Mouse (Mus musculus): Measurements from ENCODE around the gene Adgrg3. TPM values are rescaled to one million over a fixed set of nuclear protein-coding genes. Genes with fewer than 3 reads are reported as not detected.

Adgrg3 gene
- total RNA-seq (2021): 1 to 10 TPM in 1 of 2 experiments, under 1 TPM in 1; 0.96 to 1.4 TPM
- long read RNA-seq, experiment 1, partial matches to known transcripts: 1 of 4 reads
- long read RNA-seq, experiment 1, other reads (novel, unspliced or antisense): 3 of 4 reads
- long read RNA-seq, experiment 2, partial matches to known transcripts: 1 of 3 reads
- long read RNA-seq, experiment 2, other reads (novel, unspliced or antisense): 2 of 3 reads

DNA sequence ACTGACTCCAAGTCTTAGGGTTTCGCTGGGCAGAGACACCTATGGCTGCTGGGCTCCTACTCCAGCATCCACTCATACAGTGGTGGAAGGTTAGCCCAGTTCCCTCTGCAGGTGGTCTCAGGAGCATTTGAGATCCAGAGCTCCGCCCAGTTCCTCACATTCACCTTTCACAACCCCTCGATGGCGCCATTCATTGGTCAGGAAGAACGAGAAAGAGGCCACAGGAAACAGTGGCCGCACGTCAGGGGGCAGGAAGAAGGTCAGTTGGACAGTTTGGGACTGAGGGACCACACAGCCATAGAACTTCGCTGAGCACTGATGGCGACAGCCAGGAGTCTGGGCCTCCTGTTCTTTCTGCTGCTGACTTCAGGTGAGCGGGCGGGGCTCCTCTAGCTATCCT lies at the start of gene Adgrg3:
Adgrg3 (plus strand) TSS at position 242 of the 400 bp plus-strand sequence.
- no peak for DNase-seq (ENCODE audit: low spot score in 2 of 2)

DNA sequence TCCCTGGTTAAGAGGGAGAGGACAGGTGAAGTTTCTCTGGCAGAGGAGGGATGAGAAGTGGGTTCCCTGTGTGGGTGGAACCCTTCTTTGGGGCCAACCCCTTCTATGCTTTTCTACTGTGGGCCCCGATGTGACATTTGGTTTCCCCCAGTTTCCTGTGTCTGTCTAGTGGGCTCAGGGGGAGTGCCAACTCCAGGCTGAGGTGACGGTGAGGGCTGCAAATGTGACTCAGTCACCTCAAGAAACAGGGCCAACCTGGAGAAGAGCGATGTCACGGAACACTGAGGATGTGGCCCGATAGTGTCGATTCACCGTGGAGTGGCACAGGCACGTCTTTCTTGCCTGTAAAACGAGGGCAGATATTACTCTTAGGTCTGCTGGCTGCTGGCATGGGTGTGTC lies 44.2 kb upstream of the Adgrg3 start:
- no peak for DNase-seq (ENCODE audit: low spot score in 2 of 2)

DNA sequence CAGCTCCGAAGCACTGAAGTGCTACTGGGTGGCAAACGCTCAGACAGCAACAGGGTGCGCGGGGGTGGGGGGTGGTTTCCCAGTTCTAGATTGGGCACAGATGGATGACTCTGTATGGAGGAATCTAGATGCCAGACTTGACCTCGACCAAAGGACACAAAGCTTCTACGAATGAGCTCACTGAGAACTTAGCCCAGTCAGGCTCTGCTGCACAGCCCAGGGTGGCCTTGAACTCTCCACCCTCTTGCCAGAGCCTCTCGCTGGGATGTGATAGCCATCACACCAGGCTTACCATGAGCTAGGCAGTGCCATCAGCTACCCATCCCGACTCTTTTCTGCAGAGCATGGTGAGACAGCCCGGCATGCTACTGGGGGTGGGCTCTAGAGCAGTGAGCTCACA lies 43.7 kb upstream of the Adgrg3 start:
- no peak for DNase-seq (ENCODE audit: low spot score in 2 of 2)

DNA sequence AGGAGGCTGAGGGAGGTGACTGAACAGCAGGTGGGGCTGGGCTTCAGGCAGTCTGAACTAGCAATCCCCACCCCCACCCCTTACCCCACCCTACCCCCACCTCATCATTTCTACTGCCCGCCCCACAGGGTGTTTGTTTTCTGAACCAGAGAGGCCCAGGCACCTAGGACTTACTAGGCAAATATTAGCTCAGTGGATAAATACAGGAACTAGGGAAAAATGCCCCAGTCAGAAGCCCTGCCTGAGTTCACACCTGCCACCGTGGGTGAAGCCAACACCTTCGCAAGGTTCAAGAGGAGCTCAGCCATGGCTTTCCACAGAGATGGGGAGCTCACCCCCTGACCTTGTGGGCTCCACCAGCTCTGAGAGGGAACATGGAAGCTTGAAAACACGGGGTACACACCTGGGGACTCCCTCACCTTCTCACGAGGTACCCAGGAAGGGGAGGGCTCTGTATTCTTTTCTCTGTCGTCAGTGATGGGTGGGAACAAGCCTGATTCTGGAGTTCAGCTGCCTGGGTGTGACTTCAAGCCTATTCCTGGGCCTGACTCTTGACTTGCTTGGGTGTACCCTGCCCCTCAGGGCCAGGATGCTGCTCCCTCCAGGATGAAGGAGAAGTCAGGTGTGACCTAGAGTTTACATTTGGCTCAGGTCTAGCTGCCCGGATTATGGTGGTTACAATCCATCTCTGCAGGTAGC lies 42.9 kb upstream of the Adgrg3 start, which contains the start of gene Adgrg1:
Adgrg1 (plus strand) TSS at position 285 of the 699 bp plus-strand sequence.
- DNase-seq (ENCODE audit: low spot score in 2 of 2): no peak

DNA sequence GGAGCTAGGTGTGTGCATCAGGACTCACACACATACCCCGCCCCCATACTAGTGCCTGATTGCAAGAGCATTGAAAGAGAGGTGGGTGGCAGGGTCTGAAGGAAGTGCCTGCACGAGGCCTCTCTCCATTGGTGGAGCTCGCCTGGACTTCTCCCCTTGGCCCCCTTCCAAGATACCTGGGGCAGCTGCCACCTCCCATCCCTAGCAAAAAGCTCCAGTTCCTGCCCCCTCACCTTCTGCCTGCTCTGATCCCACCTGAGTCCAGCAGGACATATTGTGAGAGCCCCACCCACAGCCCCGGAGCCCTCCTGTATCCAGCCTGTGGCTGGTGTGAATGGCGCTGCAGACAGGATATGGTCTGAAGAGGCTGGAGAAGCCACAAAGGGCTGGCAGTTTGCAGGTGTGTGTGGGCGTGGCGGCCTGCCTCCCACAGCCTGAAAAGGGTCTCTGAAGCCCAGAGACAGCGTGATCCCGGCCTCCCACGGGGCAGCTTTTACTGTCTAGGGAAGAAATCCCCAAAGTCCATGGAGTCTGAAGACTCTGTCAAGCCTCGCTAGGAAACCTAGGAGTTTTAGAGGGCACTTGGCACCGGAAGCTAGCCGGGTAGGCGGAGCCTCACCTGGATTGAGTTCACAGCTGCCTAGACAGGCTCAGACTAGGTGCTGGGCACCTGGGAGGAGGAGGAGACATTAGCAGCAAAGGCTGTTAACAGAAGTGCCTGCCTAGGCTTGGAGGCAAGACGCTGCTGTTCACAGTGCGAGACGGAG lies 40.7 kb upstream of the Adgrg3 start:
- no peak for DNase-seq (ENCODE audit: low spot score in 2 of 2)

DNA sequence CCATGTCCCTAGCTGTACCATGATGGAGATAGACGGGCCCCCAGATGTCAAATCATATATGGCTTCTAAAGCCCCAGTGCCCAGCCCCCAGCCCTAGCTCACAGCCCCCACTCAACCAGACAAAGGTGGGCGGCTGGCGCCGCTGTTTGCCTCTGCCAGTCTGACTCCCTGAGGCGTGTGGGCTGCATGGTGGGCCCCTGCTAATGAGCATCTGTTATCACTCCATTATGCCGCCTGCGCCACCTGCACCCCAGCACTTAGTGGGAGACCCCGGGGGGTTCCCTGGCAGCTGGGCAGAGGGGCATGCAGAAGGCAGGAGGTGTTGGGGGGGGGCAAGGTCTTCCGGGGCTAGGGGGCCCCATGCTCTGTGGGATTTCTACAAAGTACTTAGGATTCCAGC lies 39.4 kb upstream of the Adgrg3 start:
- DNase-seq (ENCODE audit: low spot score in 2 of 2): no peak

DNA sequence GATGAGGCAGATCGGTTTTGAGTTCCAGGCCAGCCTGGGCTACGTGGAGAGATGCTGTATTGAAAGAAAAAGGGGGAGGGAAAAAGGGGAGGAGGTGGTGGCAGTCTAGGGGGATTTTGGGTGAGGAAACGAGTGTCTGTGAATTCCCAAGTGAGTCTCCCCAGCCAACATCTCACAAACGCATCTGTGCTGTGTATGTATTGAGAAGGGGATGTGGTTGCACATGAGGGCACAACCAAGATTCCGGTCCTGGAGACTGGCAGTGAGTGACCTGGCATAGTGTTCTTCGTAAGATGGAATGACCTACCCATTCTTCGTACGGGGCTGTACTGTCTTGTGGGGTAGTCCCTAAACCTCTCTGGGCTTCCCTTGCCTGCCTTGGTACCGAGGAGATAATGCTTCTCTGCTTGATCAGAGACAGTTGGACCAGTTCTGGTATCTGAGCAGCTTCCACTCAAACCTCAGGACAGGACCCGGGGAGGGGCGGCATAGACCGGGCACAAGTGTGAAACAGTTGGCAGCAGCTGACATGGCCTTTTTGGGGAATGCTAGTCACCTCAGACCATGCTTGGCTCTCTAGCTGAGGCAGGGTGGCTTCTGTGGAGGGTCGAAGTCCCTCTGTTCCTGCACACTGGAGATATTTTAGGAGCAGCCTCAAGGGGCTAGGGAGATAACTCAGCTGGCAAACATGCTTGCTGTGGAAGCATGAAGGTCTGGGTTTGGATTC lies 38.7 kb upstream of the Adgrg3 start:
- DNase-seq (ENCODE audit: low spot score in 2 of 2): no peak

DNA sequence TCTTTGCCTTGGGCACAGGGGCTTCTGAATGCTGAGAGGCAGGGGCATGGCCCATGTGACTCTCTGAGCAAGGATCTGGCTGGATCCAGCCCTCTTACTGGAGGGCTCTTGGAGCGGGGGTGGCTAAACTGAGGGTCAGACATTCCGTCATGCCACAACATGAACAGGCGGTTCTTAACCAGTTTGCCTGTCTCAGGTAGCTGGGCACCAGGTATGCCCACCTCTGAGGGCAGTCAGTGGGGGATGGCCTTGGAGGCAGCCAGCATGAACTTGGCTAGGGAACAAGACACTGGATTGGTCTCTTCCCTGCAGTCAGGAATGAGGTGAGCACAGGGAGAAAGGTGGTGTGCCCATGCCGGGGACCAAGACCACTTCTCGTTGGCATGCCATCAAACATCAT lies 37.3 kb upstream of the Adgrg3 start:
- DNase-seq (ENCODE audit: low spot score in 2 of 2): no peak

DNA sequence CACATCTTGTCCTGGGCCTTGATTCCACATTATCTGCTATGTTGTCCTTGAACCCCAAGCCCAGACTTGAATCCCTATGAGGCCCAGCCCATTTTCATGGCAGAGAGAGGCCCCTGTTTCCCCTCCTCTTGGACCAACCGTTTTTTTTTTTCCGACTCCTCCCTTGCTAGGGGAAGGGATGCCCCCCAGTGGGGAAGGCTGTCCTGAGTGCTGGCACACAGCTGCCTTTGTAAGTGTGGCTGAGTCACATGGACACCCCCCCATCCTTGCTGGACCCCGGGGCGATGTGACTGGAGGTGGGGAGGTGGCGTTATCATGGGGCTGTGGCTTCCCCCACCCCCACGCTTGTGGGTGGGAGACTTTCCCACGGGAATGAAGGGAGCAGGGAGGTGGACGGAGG lies 36.5 kb upstream of the Adgrg3 start:
- DNase-seq (ENCODE audit: low spot score in 2 of 2): no peak

DNA sequence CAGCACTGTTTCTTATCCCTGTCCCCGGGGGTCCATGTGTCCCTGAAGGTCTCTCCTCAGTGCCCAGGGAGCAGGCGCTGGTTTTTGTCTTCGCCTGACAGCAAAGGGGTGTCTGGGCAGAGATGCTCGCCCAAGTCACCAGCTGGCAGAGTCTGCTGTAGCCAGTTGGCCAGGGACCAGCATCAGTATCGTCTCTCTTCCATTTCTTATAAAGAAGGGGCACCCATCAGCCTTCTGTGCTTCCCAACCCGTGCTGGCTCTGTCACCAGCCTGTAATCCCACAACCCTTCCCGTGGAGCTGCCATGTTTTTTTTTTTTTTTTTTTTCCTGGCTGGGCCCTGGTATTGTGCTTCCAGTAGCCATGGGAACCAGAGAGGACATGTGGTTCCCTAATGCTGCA lies 35.6 kb upstream of the Adgrg3 start:
- DNase-seq (ENCODE audit: low spot score in 2 of 2): no peak

DNA sequence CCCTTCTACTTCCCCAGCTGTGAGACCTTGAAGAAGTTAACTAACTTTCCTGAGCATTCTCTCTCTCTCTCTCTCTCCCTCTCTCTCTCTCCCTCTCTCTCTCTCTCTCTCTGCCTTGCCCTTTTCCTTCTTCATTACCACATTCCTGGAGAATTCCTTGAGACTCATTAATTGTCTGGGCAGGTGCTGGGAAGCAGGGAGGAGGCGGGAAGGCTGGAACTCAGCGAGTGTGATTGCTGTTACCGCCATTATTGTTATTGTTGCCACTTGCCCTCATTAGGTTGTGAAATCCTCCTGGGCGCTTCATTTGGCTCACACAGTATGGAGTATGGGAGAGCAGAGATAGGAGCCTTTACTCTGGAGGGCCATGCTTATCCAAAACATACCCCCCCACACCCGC lies 34.3 kb upstream of the Adgrg3 start:
- no peak for DNase-seq (ENCODE audit: low spot score in 2 of 2)

DNA sequence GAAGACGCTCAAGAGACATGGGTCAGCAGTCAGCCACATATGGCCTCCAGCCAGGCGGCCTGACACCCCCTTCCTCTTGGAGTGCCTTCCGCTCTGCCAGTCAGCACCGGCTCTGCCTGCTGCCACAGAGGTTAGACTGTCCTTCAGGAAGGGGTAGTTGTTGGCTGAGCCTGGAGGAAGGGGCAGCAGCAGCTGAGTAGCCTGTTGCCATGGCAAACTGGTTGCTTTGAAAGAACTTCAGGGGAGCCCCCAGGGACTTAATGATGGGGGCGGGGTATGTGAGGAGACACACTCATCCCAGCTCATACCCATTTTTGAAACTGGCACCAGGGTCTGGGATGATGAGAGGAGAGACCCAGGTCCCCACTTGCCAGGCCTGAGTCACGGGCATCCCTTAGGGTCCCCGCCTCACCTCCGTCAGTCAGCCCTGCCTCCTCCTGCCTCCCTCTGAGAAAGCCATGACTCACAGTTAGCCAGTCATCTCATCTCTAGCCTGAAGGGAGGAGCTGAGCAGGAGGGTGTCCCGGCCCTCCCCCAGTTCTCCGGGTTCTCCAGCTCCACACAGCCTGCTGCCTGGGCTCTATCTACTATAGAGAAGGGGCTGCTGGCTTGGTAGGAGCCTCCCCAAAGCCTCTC lies 33.5 kb upstream of the Adgrg3 start:
- DNase-seq (ENCODE audit: low spot score in 2 of 2): no peak

DNA sequence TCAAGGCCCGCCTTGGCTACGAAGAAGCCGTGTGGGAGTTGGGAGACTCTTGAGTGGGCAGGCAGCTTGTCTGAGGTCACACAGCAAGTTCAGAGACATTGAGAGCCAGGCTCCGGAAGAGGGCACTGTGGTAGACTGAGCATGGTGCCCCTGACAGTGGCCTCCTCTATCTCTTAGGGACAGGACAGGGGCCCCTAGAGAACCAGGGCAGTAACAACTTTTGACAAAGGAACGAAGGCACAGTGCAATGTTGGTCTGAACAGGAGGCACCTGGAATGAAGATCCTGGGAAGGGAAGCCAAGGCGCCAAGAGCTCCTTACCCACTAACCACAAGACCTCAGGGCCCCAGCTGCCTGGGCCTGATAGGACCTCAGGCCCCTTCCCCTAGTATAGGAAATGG lies 32.5 kb upstream of the Adgrg3 start:
- DNase-seq (ENCODE audit: low spot score in 2 of 2): no peak

DNA sequence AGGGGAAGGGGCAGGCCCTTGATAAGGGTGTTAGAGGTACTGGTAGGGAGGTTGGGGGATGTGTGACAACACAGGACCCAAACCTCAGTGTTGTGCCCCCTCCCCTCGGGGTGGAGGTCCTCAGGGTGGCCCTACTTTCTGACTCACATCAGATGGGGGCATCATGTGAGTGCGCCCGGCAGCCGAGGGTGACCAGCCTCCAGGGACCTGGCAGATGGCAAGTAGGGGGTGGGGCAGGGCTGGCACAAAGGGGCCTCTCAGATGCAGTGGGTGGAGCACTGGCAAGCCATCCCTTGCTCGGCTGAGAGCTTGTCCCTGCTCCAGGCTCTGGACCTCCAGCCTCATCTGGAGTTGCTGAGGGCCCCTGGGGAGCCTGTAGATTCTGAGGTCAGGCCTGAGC lies 30.8 kb upstream of the Adgrg3 start:
- no peak for DNase-seq (ENCODE audit: low spot score in 2 of 2)

DNA sequence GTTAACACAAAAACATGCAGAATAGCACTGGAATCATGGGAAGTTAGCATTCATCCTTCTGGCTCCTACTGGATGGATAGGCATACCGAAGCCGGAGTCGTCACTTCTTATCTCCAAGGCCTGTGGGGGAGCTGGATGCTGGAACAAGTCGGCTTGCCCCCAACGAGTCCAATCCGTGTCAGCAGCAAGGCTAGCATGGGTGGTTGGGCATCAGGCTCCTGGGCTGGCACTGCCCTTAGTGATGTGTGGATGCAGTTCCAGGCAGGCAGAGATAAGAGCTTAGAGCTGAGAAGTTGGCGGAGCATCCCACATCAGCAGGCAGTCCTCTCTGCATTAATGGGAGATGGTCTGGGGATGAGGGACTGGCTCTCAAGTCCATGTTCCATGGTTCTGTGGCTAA lies 29.9 kb upstream of the Adgrg3 start:
- no peak for DNase-seq (ENCODE audit: low spot score in 2 of 2)

DNA sequence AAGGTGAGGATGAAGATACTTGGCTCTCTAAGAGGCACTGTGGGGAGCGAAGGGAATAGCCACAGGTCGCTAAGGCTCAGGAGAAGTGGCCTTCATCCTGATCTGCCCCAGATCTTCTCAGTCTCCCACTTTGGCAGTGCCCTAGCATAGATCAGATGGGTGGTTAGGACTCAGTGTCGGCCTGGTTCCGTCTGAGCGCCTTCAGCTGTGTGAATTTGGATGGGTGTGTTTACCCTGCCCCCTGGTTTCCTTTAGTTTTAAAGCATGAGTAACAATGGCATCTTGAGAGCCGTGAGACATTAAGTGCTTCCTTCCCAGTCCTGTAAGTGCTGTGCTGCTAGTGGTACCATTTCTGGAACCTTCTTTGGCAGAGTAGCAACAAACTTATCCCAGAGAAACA lies 28.9 kb upstream of the Adgrg3 start:
- DNase-seq (ENCODE audit: low spot score in 2 of 2): no peak

DNA sequence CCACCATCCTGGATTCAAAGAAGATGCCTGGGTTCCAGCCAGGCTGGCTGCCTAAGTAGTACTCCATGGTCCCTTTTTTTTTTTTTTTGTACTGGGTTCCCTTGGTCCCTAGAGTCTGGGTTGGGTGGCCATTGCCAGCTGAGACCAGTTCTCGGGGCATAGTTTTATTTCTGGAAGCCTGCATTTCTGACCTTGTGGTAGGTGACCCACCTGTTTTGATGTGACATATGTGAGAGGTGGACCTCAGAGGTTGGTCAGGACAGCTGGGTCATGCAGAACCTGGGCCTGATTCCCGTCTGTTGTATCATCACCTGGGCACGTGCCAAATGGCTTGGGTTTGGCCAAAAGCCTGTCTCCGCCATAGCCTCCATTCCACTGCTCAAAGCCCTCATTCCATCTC lies 27.8 kb upstream of the Adgrg3 start:
- no peak for DNase-seq (ENCODE audit: low spot score in 2 of 2)

DNA sequence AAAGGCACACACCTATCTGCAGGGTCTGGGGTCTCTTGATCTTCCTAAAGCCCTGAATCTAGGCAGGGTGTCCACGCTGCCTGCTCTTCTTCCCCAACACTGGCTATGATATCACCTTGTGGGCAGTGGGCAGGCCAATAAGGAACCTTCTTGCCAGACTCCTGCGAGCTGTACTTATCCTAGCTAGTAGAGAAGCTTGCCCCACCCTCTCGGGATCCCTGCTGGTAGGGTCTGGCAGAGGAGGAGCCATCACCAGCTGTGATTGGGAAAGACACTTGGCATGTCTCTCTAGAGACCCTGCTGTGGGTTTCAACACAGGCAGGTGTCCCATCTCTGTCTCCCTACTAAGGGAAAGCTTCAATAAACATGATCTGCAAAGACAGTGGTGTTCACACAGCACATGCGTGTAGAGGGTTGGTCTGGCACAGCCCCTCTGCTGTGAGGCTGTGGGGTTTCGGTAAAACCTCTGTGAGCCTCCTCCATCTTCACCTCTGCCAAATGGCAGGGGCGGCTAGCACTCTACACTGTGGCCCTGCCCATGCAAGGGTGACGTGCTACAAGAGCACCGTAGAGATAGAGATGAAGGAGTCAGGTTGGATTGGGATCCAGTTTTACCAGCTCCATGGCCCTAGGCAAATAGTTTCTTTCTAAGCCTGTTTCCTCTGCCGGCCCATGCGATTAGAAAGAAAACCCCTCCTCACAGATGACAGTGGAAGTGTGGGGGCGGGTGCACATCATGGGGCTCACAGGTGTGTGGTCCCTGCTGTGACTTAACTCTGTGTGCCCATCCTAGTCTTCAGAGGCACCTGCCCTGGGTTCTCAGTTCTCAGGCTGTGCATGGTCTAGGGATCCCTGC lies 26.7 kb upstream of the Adgrg3 start:
- no peak for DNase-seq (ENCODE audit: low spot score in 2 of 2)

DNA sequence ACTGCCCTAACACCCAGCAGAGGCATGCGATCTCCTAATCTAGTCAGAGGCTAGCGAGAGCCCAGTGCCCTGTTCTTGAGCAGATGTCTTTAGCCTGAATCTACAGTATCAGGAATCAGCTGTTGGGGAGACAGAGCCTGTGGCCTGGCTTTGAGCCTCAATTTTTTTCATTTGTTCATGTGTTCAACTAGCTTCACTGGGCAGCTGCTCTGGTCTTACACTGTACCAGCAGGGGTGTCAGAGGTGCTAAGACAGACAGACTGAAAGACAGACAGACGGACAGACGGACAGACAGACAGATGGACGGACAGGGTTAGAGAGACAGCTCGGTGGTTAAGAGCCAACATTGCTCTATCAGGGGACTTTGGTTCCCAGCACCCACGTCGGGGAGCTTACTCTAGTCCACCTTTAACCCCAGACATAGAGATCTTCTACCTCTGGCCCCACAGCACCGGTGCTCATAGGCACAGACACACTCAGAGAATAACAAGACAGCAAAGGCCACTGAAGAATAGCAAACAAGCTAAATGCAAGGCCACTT lies 26.0 kb upstream of the Adgrg3 start:
- DNase-seq (ENCODE audit: low spot score in 2 of 2): no peak

DNA sequence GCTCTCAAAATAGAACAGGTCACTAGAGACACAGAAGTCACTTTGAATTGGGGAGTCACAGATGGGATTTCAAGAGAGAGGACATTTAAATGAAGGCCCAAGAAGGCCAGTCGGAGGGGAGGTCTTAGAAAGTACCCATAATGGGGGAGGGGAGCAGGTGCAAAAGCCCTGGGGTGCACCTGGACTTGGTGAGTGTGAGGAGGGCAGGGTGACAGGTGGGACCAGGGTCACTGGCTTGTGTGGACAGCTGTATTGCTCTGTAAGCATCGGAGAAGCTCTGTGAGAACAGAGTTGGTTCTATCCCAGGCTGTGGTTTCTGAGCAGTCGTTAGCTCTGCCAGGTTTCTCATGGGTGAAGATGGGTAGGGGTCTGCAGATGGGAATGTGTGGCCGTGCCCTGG lies 25.5 kb upstream of the Adgrg3 start:
- DNase-seq (ENCODE audit: low spot score in 2 of 2): no peak

All from gastrocnemius, postnatal 4 days (tissue).